Mouse (Mus musculus): Measurements from ENCODE around the gene Bcl3. TPM values are rescaled to one million over a fixed set of nuclear protein-coding genes. Genes with fewer than 3 reads are reported as not detected.
"Not testable (repeated sequence)": the region's sequence is repeated elsewhere in the genome, so short reads cannot be mapped to it uniquely, and the experiment has no call there.

Gene Bcl3
- polyA plus RNA-seq, 1 experiment: 60.7 TPM

DNA sequence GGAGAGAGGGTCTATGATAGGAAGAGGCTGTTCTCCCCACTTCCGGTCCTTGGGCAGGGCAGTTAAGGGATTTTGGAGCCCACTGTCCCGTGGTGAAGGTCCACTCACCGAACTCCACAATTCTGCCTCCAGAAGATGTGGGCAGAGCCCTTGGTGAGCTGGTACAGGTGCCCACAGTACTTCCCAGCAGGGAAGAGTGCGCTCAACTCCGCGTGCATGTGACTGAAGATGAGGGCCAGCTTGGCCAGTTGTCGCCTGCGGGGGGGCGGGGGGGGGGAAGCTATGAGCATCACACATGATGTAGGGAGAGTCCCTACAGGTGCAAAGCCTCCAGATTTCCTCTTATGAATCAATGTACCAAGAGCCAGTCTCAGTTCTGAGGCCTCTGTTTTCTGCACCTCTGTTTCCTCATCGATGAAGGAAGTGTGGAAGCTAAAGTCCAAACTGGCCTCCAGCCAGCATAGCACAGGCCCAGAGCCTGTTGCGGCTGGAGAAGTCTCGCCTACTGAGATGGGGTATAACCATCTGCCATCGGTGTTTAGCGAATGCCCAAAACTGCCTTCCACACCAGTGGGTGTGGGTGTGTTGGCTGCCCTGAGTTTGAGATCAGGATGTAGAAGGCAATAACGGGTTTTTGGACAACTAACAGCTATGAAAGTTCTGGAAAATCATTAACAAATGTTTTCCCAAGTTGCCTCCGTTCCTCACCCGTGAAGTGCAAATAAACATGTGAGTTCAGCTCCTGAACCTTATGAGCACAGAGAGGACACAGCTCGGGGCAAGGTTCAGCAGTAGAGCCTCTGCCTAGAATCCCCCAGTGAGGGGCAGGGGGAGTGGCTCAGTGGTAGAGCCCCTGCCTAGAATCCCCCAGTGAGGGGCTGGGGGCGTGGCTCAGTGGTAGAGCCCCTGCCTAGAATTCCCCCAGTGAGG, 29.6 kb downstream of the Bcl3 start:
- peaks cover 7% of the 10 kb centered on the region for H3K4me1 ChIP-seq (ENCODE audit: control insufficient read depth, insufficient read depth, low read length)
- H3K4me3 ChIP-seq (ENCODE audit: insufficient read depth, low read length): no peak overlapping the region
- H3K27ac ChIP-seq (ENCODE audit: insufficient read depth, low read depth, low read length): no peak overlapping the region
- TF ChIP-seq CTCF (IDR thresholded peaks at IDR 0.05; ENCODE audit: low read depth, low read length) (no peak), POLR2A (IDR thresholded peaks at IDR 0.05; ENCODE audit: borderline replicate concordance, low read depth, low read length) (no peak)

GRCm38 (mm10) chr7:19791504-19791903, 31.1 kb downstream of the Bcl3 start:
- not testable (repeated sequence) for H3K27ac ChIP-seq (ENCODE audit: insufficient read depth, low read depth, low read length); H3K4me1 ChIP-seq (ENCODE audit: control insufficient read depth, insufficient read depth, low read length); H3K4me3 ChIP-seq (ENCODE audit: insufficient read depth, low read length)

DNA sequence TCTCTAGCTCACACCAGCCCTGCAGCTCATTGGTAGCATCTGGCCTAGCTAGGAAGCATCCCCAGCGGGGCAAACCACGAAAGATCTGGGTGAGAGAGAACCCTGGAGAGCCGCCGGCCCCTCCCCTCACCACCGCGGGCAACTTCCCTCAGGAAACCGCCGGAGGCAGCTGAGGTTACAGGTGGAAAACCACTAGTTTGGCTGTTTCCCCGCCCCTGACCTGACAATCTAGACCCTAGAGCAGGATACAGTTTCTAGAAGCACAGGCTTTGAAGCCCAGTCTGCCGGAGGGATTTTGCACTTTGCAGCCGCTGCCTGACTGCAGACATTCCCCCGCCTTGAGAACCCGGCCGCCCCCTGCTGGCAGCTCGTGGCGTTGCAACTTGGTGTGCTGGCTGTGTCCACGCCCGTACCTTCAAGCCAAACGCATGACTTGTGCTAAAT, 32.6 kb downstream of the Bcl3 start:
- peaks cover 7% of the 10 kb centered on the region for H3K4me1 ChIP-seq (ENCODE audit: control insufficient read depth, insufficient read depth, low read length)
- peak overlapping the region; percentile 55 for H3K4me3 ChIP-seq (ENCODE audit: insufficient read depth, low read length)

GRCm38 (mm10) chr7:19785874-19786458, 36.6 kb downstream of the Bcl3 start:
- Histone ChIP-seq H3K4me3 (ENCODE audit: insufficient read depth, low read length) (no peak overlapping the region), H3K4me1 (ENCODE audit: control insufficient read depth, insufficient read depth, low read length) (no peaks in the 10 kb centered on the region; the same call in 1 of the 2 replicates), H3K27ac (ENCODE audit: insufficient read depth, low read depth, low read length) (no peak overlapping the region)
- TF ChIP-seq CTCF (IDR thresholded peaks at IDR 0.05; ENCODE audit: low read depth, low read length) (no peak), POLR2A (IDR thresholded peaks at IDR 0.05; ENCODE audit: borderline replicate concordance, low read depth, low read length) (no peak)

More for the DNA sequence above, 32.6 kb downstream of the Bcl3 start:
- H3K27ac ChIP-seq (ENCODE audit: insufficient read depth, low read depth, low read length): no peak overlapping the region
- no peak for TF ChIP-seq POLR2A (IDR thresholded peaks at IDR 0.05; ENCODE audit: borderline replicate concordance, low read depth, low read length)
- TF ChIP-seq CTCF (IDR thresholded peaks at IDR 0.05; ENCODE audit: low read depth, low read length): peak; percentile 93

DNA sequence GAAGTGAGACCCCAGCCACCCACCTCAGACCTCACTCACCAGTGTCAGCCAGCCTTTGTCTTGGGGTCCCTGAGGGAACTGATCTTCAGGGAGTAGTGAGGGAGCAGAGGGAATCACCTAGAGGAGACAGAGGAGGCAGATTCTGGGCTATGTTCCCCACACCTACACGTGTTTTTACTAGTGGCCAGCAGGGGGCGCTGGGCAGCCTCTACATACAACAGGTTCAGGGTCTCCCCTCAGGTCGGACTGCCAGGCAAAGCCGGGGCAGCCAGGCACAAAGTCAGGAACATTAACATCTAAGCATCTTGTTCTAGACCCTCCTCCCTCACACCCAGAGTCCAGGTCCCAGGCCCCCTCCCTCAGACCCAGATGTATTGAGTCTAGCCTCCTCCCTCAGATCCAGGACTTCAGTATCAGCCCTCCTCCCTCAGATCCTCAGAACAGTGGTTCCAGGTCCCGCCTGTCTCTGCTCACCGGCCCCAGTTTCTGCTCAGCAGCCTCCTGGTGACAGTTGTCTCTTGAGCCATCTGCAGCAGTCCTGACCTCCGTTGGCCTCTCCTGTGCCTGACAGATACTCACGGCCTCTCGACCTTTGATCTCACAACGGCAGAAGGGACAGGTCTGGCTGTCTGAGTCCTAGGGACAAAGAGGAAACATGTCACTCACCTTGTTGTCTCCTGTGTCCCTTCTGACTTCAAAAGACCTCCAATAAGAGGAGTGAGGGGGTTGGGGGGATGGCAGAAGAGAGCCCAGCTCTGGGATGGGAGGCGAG, 37.6 kb downstream of the Bcl3 start:
- Histone ChIP-seq H3K27ac (ENCODE audit: insufficient read depth, low read depth, low read length) (no peak overlapping the region), H3K4me3 (ENCODE audit: insufficient read depth, low read length) (no peak overlapping the region), H3K4me1 (ENCODE audit: control insufficient read depth, insufficient read depth, low read length) (no peaks in the 10 kb centered on the region; the same call in 1 of the 2 replicates)
- TF ChIP-seq POLR2A (IDR thresholded peaks at IDR 0.05; ENCODE audit: borderline replicate concordance, low read depth, low read length) (no peak), CTCF (IDR thresholded peaks at IDR 0.05; ENCODE audit: low read depth, low read length) (peak; percentile 55)

DNA sequence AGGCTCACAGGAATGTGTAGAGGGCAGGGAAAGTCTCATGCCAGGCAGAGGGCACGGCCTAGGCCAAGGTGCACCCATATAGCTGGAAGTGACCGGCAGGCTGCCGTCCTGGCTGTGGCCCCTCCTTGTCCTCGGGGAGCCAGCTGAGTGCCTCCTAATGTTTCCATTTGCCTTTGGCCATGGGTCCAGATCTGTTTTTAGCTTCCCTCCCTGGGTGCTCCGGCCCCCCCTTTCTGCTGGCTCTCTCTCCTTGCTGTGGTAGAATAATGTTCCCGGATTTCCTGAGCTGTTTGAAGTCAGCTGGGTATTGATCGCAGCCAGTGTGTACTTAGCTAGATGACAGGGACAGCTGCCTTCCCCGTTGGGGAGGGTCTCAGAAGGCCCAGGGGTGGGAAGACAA, 38.9 kb downstream of the Bcl3 start:
- Histone ChIP-seq H3K27ac (ENCODE audit: insufficient read depth, low read depth, low read length) (no peak overlapping the region), H3K4me1 (ENCODE audit: control insufficient read depth, insufficient read depth, low read length) (no peaks in the 10 kb centered on the region), H3K4me3 (ENCODE audit: insufficient read depth, low read length) (no peak overlapping the region)
- TF ChIP-seq POLR2A (IDR thresholded peaks at IDR 0.05; ENCODE audit: borderline replicate concordance, low read depth, low read length) (no peak), CTCF (IDR thresholded peaks at IDR 0.05; ENCODE audit: low read depth, low read length) (no peak)

DNA sequence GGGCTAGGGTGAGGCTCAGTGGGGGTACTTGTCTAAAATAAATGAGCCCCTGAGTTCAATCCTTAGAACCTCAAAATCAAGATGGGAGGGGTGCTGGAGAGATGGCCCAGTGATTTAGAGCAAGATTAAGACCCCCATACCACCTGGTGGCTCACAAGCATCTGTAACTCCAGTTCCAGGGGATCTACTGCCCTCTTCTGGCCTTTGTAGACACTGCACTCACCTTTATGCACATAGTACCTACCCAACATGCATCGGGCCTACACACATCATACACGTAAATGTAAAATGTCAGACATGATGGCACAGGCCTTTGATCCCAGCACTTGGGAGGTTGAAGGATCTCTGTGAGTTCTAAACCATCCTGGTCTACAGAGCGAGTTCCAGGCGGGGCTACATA, 39.9 kb downstream of the Bcl3 start:
- no peaks in the 10 kb centered on the region for H3K4me1 ChIP-seq (ENCODE audit: control insufficient read depth, insufficient read depth, low read length)
- TF ChIP-seq POLR2A (IDR thresholded peaks at IDR 0.05; ENCODE audit: borderline replicate concordance, low read depth, low read length) (no peak), CTCF (IDR thresholded peaks at IDR 0.05; ENCODE audit: low read depth, low read length) (0 out of 2 replicates have a peak, but pooled peaks have one; percentile 33)
- H3K27ac ChIP-seq (ENCODE audit: insufficient read depth, low read depth, low read length): no peak overlapping the region
- no peak overlapping the region for H3K4me3 ChIP-seq (ENCODE audit: insufficient read depth, low read length)

DNA sequence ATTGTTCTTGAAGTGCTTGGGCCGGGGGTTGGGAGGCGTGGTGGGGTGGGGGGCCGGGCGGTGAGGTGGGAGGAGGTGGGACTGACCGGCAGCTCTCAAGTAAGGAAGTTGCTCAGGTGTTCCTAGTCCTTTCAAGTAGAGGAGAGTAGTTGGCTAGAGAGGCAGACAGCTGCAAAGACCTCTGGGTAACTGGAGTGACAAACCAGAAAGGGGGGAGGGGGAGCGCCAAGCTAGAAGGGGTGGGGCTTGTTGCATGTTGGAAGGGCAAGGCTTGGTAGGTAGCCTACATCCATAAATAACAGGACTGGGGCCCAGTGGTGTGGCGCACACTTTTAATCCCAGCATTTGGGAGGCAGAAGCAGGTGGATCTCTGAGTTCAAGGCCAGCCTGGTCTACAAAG, 40.8 kb downstream of the Bcl3 start:
- H3K27ac ChIP-seq (ENCODE audit: insufficient read depth, low read depth, low read length): no peak overlapping the region
- TF ChIP-seq POLR2A (IDR thresholded peaks at IDR 0.05; ENCODE audit: borderline replicate concordance, low read depth, low read length) (no peak), CTCF (IDR thresholded peaks at IDR 0.05; ENCODE audit: low read depth, low read length) (no peak)

DNA sequence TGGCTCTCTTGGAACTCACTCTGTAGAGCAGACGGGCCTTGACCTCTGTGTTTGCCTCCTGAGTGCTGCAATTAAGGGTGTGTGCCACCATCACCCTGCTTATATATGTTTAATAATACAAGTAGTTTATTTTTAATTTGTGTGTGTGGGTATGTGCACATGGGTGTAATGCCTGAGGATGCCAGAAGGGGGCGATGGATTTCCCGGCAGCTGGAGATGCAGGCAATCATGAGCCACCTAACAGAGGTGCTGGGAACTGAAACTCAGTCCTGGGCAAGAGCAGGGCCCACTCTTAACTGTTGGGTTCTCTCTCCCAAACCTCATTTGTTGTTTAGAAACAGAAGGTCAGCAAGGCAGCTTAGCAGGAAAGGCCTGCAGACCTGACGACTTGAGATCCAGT, 42.7 kb downstream of the Bcl3 start:
- H3K4me3 ChIP-seq (ENCODE audit: insufficient read depth, low read length): no peak overlapping the region
- H3K4me1 ChIP-seq (ENCODE audit: control insufficient read depth, insufficient read depth, low read length): no peaks in the 10 kb centered on the region
- H3K27ac ChIP-seq (ENCODE audit: insufficient read depth, low read depth, low read length): no peak overlapping the region
- no peak for TF ChIP-seq CTCF (IDR thresholded peaks at IDR 0.05; ENCODE audit: low read depth, low read length)
- no peak for TF ChIP-seq POLR2A (IDR thresholded peaks at IDR 0.05; ENCODE audit: borderline replicate concordance, low read depth, low read length)

More for the DNA sequence above, 40.8 kb downstream of the Bcl3 start:
- Histone ChIP-seq H3K4me3 (ENCODE audit: insufficient read depth, low read length) (no peak overlapping the region), H3K4me1 (ENCODE audit: control insufficient read depth, insufficient read depth, low read length) (no peaks in the 10 kb centered on the region)

All from bone marrow macrophage, adult 2 months (primary cell).